Mouse (Mus musculus) left cerebral cortex, postnatal 14 days (tissue): ENCODE measurements at regions not wholly inside any gene's neighbourhood (a gene's known extent, or its start where the extent isn't known, plus 50 kb on each side); places are given as distances from the start of the nearest gene placed in this dataset.

Experiments used
- DNase-seq, 2 experiments: peaks; one replicate each; pipeline ENCODE4 v3.0.0; 2021 to 2022; ENCODE audit warnings: low spot score in 2 of 2, mixed read lengths in 1 of 2
- intact Hi-C: fragments of 180-260 bp; cut with DNase I; formaldehyde crosslinking; loops from one replicate; pipeline ENCODE4 v1.15.1; 2025

DNA sequence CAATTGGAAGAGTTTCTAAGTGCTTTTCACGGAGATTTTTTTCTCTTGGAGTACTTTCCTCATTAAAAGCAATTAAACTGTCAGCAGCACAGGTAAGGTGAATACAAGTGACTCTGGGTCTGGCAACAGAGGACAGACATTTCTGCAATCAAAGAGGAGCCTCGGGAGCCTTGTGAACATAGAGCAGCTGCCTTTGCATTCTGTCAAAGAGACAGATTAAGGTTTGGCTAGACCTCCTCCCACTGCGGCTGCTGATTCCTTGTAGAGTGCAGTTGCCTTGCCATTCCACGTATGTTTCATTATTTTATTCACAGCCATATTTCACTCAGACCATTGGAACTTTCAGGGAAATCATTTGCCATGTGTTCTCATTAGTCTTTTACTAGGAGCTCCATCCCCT lies 563.0 kb upstream of the Gnpda2 start:
- DNase-seq, result peak; percentile 2 to 6
- intact Hi-C loops, result no loop called here
